Mouse (Mus musculus): Measurements from ENCODE around the gene Ndufaf8.
A peak's percentile ranks its signal among the peaks of the same experiment; 100 is the strongest.

Gene Ndufaf8

DNA sequence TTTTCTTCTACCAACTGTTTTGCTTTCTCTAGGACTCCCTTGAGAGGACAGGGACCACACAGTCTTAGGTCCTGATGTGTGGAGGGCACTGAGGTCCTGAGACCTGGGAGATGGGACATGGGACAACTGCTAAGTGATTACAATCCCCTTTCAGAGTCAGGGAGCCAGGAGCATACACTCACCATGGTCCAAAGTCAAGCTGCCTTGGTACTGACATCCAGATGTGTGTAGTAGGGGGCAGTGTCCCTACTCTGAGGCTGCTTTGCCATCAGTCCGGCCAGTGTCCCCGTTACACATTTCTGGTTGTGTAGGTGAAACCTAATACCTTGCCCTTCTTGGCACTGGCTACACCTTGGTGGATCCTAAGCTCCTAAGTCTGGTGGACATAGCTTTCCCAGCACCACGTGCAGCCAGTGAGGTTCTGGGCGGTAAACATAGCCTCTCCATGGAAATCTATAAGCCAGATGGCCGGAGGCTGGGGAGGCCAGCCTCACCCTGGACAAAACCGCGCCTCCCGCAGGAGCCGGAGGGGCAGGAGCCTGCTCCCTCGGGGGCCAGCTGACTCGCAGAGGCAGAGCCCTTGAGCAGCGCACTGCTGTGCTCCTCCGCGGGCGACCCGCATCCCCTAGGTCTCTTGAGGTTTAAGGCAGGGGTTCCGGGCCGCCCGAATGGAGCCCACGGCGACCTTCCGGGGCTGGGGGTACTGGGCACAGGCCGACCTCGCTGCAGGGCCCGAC lies 12.7 kb upstream of the Ndufaf8 start:
- peak; percentile 71 for DNase-seq (ENCODE audit: low read depth, low spot score)

DNA sequence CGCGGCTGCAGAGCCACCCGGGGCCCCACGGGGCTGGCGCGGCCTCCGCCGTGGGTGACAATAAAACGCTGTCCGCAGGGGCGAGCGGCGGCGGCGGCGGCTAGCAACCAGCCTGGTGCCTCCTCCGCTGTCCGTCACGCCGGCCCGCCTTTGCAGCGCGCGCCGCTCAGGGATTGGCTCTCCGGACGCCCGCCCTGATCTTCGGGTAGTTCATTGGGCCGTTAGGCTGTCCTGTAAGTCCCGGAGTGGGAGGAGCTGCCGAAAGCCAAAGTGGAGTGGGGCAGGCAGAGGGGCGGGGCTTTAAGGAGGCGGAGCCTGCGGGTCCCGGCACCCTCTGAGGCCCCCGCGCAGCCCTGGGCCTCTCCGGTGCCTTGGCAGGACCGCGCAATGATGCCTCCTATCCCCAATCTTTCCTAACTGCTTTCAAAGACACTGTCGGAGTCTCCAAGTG lies 12.0 kb upstream of the Ndufaf8 start, which contains the start of gene Cep131:
Cep131 (minus strand) TSS at position 126 of the 451 bp plus-strand sequence.
- DNase-seq (ENCODE audit: low read depth, low spot score): peak; percentile 99

DNA sequence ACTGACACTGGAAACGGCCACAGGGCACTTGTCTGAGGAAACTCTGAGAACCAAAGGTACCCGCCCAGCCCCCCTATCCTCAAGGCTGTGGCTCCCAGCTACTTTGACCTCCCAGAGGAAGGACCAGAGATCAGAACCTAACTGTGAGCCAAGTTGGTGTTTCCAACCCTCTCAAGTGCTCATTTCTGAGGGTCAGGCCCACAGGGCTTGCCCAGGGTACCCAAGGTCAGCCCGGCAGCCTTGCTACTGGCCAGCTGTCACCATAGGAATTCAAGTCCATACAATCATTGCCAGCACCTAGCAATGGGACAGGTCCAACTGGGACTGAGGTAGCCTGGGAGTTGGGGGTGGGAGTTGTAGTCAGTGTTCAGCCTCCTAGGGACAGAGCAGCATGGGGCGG lies 8.1 kb upstream of the Ndufaf8 start:
- DNase-seq (ENCODE audit: low read depth, low spot score): no peak

DNA sequence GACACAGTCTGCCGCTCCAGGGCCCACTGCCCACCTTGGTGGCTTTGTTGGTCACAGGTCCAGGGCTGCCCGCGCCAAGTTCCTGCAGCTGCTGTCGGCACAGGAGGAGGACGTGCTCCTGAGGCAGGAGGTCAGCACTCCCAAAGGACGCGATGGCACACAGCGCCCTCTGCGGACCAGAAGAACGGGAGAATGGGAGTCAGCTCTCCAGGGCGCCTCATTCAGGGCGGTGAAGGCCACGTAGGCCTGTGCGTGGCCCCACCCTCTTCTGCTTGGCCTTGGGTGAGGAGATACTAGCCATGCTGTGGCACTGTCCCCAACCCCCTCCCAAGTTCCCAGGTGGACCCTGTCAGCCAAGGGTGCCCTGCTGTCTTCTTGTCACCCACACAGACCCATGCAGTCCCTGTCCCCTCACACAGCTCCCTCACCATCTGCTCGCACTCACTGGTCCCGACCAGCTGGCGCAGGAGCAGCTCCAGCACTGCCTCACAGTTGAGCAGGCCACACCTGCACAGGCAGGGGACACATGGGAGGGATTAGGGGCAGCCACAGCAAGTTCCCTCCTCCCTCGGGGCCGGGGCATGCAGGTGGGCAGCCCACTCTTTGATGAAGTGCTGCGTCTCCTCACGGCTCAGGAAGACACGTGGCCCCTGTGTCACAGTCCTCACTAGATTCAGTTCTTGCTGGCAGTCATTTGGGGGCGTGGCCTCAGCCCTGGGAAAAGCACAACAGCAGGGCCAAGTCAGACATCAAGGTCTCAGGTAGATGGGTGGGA lies 5.7 kb upstream of the Ndufaf8 start:
- peak; percentile 34 for DNase-seq (ENCODE audit: low read depth, low spot score)

DNA sequence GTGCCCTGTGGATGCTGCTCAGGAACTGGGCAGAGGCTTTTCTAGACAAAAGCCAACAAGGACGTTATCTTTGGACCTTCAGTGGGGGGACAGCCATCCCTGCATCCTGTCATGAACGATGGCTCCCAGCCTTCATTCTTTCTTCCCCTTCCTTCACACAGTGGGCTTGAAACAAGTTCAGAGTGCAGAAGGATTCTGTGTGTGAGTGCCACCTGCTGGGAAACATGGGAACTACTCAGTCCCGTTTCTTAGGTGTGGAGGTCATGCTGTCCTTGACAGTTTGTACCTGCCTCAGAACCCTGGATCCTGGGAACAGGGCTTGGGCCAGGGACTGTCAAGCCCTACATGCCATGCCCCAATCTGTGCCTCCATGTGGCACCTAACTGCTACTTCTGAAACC lies 2.3 kb downstream of the Ndufaf8 start:
- DNase-seq (ENCODE audit: low read depth, low spot score): peak; percentile 87

DNA sequence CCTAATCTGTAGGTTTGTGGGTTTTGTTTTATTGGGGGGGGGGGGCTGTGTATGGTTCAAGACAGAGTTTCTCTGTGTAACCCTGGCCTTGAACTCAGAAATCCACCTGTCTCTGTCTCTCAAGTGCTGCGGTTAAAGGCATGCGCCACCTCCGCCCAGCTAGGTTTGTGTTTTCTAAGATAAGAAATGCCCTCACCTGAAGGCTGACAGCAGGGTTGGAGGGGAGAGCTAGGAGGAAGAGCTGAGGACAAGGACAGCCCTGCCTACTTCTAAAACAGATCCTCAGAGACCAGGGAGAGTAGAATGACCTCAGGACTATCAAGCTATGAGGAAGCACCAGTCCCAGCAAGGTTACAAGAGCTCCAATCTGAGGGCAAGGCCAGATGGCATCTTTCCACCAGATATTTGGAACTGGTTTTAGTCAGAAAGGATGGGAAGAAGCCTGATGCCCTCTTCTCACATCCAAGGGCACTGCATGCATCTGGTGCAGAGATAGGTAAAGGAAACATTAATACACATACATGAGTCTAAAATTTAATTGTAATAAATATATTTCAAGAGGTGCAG lies 4.8 kb downstream of the Ndufaf8 start:
- no peak for DNase-seq (ENCODE audit: low read depth, low spot score)

DNA sequence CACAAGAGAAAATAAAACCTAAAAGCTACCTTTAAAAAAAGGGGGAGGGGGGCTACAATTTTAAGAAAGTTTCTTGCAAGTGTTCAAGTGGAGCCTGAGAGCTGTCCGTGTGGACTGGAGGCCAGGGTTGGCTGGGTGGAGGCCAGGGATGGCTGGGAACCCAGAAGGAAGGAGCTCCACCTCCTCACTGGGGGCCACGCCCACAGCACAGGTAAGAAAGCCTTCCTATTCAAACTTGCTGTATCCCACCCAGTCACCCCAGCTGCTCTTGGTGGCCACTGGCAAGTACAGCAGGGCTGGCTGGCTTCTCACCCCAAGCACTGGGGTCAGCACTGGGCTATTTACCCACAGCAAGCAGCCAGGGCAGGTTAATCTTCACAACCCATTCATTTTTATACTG lies 8.3 kb downstream of the Ndufaf8 start:
- DNase-seq (ENCODE audit: low read depth, low spot score): no peak

DNA sequence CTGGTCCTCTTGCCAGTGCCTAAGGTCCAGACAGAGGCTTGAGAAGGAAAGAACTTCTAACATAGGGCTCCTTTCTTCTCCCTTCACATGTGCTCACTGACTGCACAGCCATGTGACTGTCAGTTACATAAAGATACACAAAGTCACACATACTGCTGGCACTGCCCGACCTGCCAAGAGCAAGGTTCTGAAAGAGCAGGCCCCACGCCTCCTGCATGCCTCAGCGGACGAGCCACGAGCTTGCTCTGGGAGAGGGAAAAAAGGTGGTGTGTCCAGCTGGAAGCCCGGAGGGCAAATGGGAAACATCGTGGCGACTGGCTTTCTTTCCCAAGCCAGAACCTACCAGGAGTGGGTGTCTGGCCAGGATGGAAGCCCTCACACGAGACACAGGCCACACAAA lies 9.1 kb downstream of the Ndufaf8 start:
- DNase-seq (ENCODE audit: low read depth, low spot score): peak; percentile 29

DNA sequence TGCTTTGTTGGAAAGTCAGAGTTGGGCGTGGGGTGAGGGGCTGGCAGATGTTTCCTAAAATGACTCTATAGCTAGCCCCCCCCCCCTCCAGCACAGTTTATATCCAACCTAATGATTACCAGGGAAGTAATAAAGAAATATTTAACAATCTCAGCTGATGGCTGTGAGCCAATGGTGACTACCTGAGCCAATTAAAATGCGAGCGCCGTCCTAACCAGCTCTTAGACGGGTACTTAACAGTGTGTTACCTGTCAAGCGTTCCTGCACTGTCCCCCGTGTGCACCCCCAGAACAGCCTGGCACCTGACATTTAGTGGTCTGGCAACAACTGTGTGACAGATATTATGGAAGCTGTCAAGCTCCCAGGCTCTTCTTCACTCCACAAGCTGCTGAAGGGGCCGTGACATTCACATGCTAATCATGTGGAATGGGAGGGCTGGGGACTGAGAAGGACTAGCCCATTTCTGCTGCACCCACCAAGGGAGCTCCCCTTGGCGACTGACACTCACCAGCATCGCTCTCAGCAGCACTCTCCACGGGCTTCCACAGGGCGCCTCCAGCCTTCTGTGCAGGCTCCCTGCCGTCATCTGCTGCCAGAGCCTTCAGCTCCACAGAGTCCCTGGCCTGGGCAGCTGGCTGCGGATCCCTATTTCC lies 11.0 kb downstream of the Ndufaf8 start:
- no peak for DNase-seq (ENCODE audit: low read depth, low spot score)

DNA sequence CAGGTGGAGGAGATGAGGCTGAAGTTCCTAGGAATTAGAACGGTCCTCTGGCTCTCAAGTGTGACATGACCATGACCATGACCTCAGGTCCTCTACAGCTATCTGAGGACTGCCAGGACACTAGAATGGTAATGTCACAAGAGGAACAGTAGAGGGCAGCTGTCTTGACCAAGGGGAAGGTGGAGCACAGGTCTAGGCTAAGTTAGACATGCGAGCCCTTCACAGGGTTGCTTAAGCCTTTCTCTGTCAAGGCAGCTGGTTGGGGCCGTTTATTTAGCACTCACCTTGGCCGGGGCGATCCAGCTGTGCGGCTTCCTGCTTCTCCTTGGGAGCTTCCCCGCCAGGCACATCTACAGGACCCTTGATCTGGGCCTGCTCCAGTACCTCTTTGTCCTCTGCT lies 11.8 kb downstream of the Ndufaf8 start:
- DNase-seq (ENCODE audit: low read depth, low spot score): peak; percentile 33

DNA sequence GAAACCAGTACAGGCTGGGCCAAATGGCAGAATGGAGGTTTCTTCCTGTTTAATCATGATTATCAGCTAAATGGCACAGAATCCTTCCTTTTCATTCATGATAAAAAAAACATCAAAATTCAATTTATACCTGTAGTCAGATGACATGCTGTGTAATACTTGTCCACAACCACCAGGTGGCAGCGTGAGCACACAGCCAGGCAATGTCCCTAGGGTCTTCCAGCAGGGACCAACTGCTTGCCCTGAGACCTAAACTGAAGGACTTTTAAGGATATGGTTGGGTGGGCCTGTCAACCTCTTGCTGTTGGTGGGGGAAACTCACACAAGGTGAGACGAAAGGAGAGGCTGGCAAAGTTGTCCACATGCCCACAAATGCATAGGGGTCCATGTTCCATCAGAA lies 12.3 kb downstream of the Ndufaf8 start:
- DNase-seq (ENCODE audit: low read depth, low spot score): peak; percentile 67

DNA sequence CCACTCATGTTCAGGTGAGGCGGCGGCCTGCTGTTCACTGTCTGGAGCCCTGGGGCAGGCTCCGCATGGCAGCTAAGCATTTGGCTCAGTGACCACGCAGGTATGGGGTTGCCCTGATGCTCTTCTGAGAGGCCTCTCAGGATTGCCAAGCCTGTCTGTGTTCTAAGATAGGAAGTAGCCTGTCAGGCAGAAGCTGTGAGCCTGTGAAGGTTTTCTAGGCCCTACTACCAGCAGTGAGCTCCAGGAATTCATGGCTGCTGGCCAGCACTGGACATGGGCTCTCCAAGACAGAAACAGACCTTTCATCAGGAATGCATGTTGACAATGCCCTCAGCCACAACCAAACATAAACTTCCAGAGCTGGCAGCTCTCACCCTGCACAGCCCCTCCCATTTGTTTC lies 13.4 kb downstream of the Ndufaf8 start:
- DNase-seq (ENCODE audit: low read depth, low spot score): peak; percentile 29

DNA sequence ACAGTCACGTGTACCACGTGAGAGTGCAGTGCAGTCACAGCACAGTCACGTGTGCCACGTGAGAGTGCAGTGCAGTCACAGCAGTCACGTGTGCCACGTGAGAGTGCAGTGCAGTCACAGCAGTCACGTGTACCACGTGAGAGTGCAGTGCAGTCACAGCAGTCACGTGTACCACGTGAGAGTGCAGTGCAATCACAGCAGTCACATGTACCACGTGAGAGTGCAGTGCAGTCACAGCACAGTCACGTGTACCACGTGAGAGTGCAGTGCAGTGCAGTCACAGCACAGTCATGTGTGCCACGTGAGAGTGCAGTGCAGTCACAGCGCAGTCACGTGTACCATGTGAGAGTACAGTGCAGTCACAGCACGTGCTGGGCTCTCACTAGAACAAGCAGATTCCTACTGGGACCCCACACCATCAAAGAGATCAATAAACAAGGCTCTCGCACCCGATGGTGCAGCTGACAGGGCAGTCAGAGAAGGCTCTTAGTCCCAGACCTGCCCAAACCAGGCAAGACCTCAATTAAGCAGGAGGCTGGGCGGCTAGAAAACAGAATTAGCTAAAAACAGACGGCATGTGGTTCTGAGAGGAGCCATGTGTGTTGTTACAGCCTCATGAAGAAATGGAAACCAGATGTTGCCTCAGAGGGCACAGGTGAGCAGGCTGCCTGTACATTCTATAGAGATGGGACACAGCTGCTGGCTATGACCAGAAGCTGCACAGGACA lies 15.9 kb downstream of the Ndufaf8 start:
- DNase-seq (ENCODE audit: low read depth, low spot score): no peak

DNA sequence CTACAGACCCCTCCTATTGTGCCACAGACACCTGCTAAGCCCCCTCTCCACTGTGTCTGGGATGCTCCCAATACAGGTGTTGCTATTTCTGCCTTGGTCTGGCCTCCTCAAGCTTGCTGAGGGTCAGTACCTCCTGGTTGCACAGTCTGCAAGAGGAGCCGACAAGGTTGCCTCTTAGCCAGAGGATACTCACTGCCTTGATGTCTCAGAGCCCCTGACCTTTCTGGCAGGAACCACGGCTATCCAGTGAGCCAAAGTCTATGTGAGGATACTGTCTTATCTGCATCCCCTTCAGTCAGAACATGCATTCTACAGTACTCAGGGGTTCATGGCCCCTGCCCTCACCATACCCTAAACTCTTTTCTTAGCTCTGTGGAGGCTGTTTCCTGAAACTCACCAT lies 18.9 kb downstream of the Ndufaf8 start:
- no peak for DNase-seq (ENCODE audit: low read depth, low spot score)

DNA sequence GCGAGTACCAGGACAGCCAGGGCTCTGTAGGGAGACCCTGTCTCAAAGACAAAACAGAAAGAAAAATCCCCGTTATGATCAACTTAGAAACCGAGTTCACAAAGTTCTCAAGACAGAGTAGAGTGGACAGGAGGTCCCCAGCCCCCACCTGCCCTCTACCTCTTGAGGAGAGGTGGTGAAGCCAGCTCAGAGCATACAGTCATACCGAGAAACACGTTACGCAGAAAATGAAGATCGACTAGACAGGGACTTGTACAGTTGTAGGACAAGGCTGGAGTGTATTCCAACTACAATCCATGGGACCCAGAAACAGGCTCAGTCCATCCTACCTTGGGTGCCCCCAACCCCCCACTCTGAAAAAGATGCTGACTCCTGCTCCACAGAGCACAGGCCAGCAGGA lies 20.4 kb downstream of the Ndufaf8 start:
- no peak for DNase-seq (ENCODE audit: low read depth, low spot score)

DNA sequence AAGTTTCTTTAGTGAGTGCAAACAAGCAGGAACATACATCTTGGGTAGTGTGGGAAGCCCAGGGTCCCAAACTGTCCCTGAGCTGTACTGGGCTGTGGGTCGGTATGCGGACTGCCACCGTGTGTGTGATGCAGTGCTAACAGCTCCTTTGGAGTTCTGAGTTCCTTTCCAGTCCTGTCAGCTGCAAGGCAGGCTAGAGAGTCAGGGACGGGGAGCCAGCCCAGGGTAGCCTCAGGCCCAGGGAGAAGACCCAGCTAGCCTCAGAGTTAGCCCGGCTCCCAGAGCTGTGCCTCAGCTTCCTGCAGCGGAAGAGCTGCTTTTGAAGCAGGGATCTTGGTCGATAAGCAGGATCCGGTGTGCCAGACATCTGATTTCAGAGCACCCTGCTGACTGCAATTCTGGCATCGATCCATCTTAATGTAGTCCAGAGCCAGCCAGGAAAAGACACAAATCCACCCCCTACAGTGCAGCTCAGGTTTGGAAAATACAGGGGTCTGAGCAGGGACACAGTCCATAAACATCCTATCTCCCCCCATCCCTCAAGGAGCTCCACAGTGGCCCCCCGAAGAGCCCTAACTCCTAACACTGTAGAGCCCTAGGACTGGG lies 21.3 kb downstream of the Ndufaf8 start:
- DNase-seq (ENCODE audit: low read depth, low spot score): peak; percentile 50

DNA sequence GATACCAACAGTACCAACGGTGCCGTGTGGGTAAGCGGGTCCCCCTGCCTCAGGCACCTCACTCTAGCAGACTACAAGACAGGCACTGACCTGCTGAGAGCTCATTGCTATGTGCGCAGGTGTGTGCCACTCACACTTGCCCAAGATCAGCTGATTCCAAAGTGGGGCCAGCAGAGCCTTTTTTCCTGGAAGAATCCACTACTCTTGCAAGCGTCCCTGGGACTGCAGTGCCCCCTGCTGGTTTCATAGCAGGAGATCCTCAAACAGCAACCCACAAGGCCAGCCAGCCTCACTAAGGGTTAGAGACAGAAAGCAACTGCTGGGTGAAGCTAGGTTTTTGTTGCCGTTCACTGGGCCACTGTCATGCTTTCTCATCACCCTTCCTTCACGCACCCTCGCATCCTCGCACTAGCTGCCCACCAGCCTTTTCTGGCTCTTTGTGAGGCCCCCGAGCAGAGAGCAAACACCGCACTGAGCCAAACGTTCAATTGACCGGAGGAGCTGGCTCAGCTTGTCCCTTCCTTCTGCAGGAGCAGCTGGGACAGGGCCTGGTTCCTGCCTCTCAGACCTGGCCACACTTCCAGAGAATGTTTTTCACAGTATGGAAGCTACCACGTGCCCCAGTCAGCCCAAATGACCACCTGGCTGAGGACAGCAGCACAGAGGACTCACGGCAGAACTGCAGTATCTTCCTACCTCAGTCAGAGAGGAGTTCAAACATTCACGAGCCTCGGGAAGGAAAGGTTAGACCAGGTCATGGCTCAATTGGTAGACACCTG lies 22.1 kb downstream of the Ndufaf8 start:
- peak; percentile 94 for DNase-seq (ENCODE audit: low read depth, low spot score)

DNA sequence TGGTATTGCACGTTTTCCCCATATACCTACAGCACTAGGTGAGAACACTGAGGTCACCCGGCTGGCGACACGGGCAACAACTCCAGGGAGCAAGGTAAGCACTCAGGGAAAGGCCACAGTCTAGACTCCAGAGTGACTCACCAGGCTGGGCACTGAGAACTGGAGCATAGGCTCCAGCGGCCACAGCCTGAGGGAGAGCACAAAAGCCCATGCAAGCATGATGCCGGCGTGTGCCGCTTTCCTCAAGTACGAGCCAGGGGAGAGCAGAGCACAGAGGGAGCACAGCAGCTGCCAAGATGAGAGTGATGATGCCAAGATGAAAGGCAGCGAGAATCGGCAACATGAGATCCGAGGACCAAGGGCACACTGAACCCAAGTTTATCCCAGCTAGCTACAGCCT lies 23.4 kb downstream of the Ndufaf8 start:
- peak; percentile 63 for DNase-seq (ENCODE audit: low read depth, low spot score)

DNA sequence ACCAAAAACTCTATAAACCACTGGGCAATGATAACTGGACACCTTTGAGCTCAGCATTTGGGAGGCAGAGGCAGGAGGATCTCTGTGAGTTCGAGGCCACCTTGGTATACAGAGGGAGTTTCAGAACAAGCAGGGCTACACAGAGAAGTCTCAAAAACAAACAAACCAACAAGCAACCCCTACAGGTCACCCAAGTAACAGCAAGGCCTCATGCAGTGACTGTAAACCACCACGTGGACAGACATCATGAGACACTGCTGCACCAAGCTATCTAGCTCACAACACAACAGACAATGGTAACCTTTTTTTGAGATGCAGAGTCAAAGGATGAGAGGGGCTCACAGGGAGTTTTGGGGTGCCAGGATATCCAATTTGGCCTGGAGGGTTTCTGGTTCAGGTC lies 28.1 kb downstream of the Ndufaf8 start:
- DNase-seq (ENCODE audit: low read depth, low spot score): no peak

DNA sequence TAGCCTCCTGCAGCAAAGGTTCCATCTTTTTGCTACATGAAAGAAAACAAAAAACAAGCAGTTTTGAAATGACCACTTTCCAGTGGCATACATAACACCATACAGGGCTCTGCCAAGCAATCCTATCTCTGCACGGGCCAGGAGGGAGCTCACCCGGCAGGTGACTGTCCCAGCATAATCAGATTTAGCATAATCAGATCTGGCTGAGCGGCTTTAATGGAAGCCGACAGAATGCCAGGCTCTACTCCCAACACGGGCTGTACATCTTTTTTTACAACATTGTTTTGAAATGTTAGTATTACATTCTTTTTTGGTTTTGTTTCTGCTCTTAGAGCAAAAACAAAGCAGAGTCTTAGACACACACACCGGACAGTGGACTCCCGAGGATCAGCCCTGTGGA lies 30.6 kb downstream of the Ndufaf8 start:
- no peak for DNase-seq (ENCODE audit: low read depth, low spot score)

Data from brain, adult 2 months (tissue).